In genomic region chr6:31592128-31592527, GRCm38 (mm10) we compare ENCODE assay signal across 13 mouse cellular contexts. TPM values are rescaled to one million over a fixed set of nuclear protein-coding genes. Genes with fewer than 3 reads are reported as not detected.
DNase-seq lines count a peak whose midpoint lies in the region; ATAC-seq and TF ChIP-seq lines count a peak whose summit lies in the region.
"Had no signal": no experiment of that assay in that cellular context is flagged by ENCODE, and none has a peak within 500 bp of the region (broad histone marks: within the 10 kb centered on the region; RNA-seq: fewer than 3 reads in every experiment).

No protein-coding gene starts in this region.

- no peak for TF ChIP-seq POLR2A in kidney, adult 2 months (IDR thresholded peaks at IDR 0.05; ENCODE audit: low read depth, low read length)

- 84% methylated on average over 2 of the region's 2 CpGs for WGBS in forebrain, embryonic 10.5 days
- 82% methylated on average over 2 of the region's 2 CpGs for whole genome bisulfite sequencing in forebrain, embryonic 14.5 days
- WGBS in kidney, adult 2 months: 76% methylated on average over 2 of the region's 2 CpGs
- 6% methylated on average over 2 of the region's 2 CpGs for WGBS in liver, embryonic 14.5 days (ENCODE audit: insufficient replicate concordance)
- WGBS in neural tube, embryonic 15.5 days: 89% methylated on average over 2 of the region's 2 CpGs

- ATAC-seq in forebrain, embryonic 14.5 days: no peak
- ATAC-seq in G1E (ENCODE audit: extremely low read depth, insufficient number of reproducible peaks, low FRiP score, poor library complexity, severe bottlenecking): peak; percentile 30; the same call in 1 of the 2 replicates
- ATAC-seq in liver, embryonic 14.5 days (ENCODE audit: insufficient read depth): peak; percentile 67
- no peak for ATAC-seq in neural tube, embryonic 15.5 days (ENCODE audit: low FRiP score)

- TF ChIP-seq EP300 in liver, embryonic 14.5 days (IDR thresholded peaks at IDR 0.05; ENCODE audit: low read depth): peak; percentile 77

- peaks cover 30% of the 10 kb centered on the region for H3K4me1 ChIP-seq in forebrain, embryonic 10.5 days
- H3K4me1 ChIP-seq in forebrain, embryonic 14.5 days (ENCODE audit: control insufficient read depth, insufficient read depth, low read length): peaks cover 10% of the 10 kb centered on the region
- H3K4me1 ChIP-seq in kidney, adult 2 months (ENCODE audit: control insufficient read depth, insufficient read depth, low read length): peaks cover 5% of the 10 kb centered on the region
- peaks cover 87% of the 10 kb centered on the region for H3K4me1 ChIP-seq in G1E (ENCODE audit: insufficient read depth, low read depth, low read length)
- peaks cover 65 to 66% of the 10 kb centered on the region in 2 experiments for H3K4me1 ChIP-seq in liver, embryonic 14.5 days (replicated peaks; ENCODE audit: control insufficient read depth in 2 of 2, insufficient read depth in 2 of 2, low read length in 1 of 2)
- peaks cover 11% of the 10 kb centered on the region for H3K4me1 ChIP-seq in neural tube, embryonic 15.5 days

- H3K9ac ChIP-seq in forebrain, embryonic 14.5 days (ENCODE audit: low read length): no peak overlapping the region
- peak overlapping the region; percentile 57 for H3K9ac ChIP-seq in liver, embryonic 14.5 days (replicated peaks)
- H3K9ac ChIP-seq in neural tube, embryonic 15.5 days (replicated peaks): no peak overlapping the region
- H3K9ac ChIP-seq: limb, embryonic 15.5 days had no signal

- no peaks in the 10 kb centered on the region for H3K27me3 ChIP-seq in forebrain, embryonic 10.5 days (ENCODE audit: poor library complexity, severe bottlenecking)
- H3K27me3 ChIP-seq in forebrain, embryonic 14.5 days (replicated peaks; ENCODE audit: control insufficient read depth, insufficient read depth, low read length): no peaks in the 10 kb centered on the region
- H3K27me3 ChIP-seq in kidney, adult 2 months (replicated peaks; ENCODE audit: control insufficient read depth, insufficient read depth, low read length): no peaks in the 10 kb centered on the region
- no peaks in the 10 kb centered on the region for H3K27me3 ChIP-seq in G1E (ENCODE audit: insufficient read depth, low read length)
- no peaks in the 10 kb centered on the region for H3K27me3 ChIP-seq in liver, embryonic 14.5 days (ENCODE audit: control insufficient read depth, insufficient read depth, low read length)
- H3K27me3 ChIP-seq in neural tube, embryonic 15.5 days (replicated peaks): no peaks in the 10 kb centered on the region
- H3K27me3 ChIP-seq: limb, embryonic 15.5 days had no signal

- H3K4me2 ChIP-seq in forebrain, embryonic 14.5 days (ENCODE audit: low read length): no peak overlapping the region
- peak overlapping the region; percentile 57 for H3K4me2 ChIP-seq in liver, embryonic 14.5 days (ENCODE audit: low read depth)
- no peak overlapping the region for H3K4me2 ChIP-seq in neural tube, embryonic 15.5 days
- H3K4me2 ChIP-seq: limb, embryonic 15.5 days had no signal

- DNase-seq in forebrain, embryonic 10.5 days (ENCODE audit: extremely low spot score, low spot score): no peak
- DNase-seq in forebrain, embryonic 14.5 days (ENCODE audit: low spot score): no peak
- no peak for DNase-seq in kidney, adult 2 months
- no peak for DNase-seq in kidney, postnatal 10 days
- DNase-seq in G1E (ENCODE audit: low spot score): no peak
- peak in 1 of 3 experiments; percentile 76 for DNase-seq in liver, embryonic 14.5 days (ENCODE audit: low read depth in 3 of 3, low spot score in 3 of 3)
- no peak for DNase-seq in cerebellum, postnatal 4 days (ENCODE audit: low spot score in 2 of 2)
- DNase-seq: cerebellum, adult 2 months; embryo, embryonic 11 days; midbrain, embryonic 14.5 days had no signal

- H3K4me3 ChIP-seq in forebrain, embryonic 10.5 days: no peak overlapping the region
- H3K4me3 ChIP-seq in forebrain, embryonic 14.5 days (ENCODE audit: low read depth, low read length): no peak overlapping the region
- no peak overlapping the region for H3K4me3 ChIP-seq in kidney, adult 2 months (ENCODE audit: insufficient read depth, low read depth, low read length)
- no peak overlapping the region; the same call in 1 of the 2 replicates for H3K4me3 ChIP-seq in G1E (ENCODE audit: low read depth, low read length)
- H3K4me3 ChIP-seq in liver, embryonic 14.5 days (ENCODE audit: insufficient read depth in 1 of 2, low read depth in 2 of 2, low read length in 2 of 2): no peak overlapping the region
- H3K4me3 ChIP-seq in neural tube, embryonic 15.5 days (replicated peaks): no peak overlapping the region
- H3K4me3 ChIP-seq: layer of hippocampus, adult 2 months; limb, embryonic 15.5 days had no signal

- no peak for TF ChIP-seq CTCF in kidney, adult 2 months (conservative IDR thresholded peaks at IDR 0.05; ENCODE audit: insufficient read depth, insufficient read length, low read depth, low read length)
- TF ChIP-seq CTCF in G1E (IDR thresholded peaks at IDR 0.05; ENCODE audit: low read depth, low read length): no peak
- TF ChIP-seq CTCF in liver, embryonic 14.5 days (IDR thresholded peaks at IDR 0.05; ENCODE audit: low read depth): no peak

- H3K27ac ChIP-seq in forebrain, embryonic 10.5 days: peak overlapping the region; percentile 31; the same call in 1 of the 2 replicates
- H3K27ac ChIP-seq in forebrain, embryonic 14.5 days (ENCODE audit: low read depth, low read length): no peak overlapping the region
- H3K27ac ChIP-seq in kidney, adult 2 months (ENCODE audit: insufficient read depth, low read depth, low read length): peak overlapping the region; percentile 86
- peak overlapping the region; percentile 89 for H3K27ac ChIP-seq in liver, embryonic 14.5 days
- no peak overlapping the region for H3K27ac ChIP-seq in neural tube, embryonic 15.5 days (replicated peaks)
- H3K27ac ChIP-seq: limb, embryonic 15.5 days had no signal

- H3K9me3 ChIP-seq in forebrain, embryonic 10.5 days: no peaks in the 10 kb centered on the region
- no peaks in the 10 kb centered on the region for H3K9me3 ChIP-seq in forebrain, embryonic 14.5 days (replicated peaks; ENCODE audit: control insufficient read depth, low read length)
- H3K9me3 ChIP-seq in G1E (replicated peaks): no peaks in the 10 kb centered on the region
- H3K9me3 ChIP-seq in liver, embryonic 14.5 days (ENCODE audit: control insufficient read depth, low read length): no peaks in the 10 kb centered on the region
- H3K9me3 ChIP-seq in neural tube, embryonic 15.5 days (replicated peaks): no peaks in the 10 kb centered on the region
- H3K9me3 ChIP-seq: limb, embryonic 15.5 days had no signal

- H3K36me3 ChIP-seq in forebrain, embryonic 10.5 days (replicated peaks): no peaks in the 10 kb centered on the region
- no peaks in the 10 kb centered on the region for H3K36me3 ChIP-seq in forebrain, embryonic 14.5 days (ENCODE audit: control insufficient read depth, insufficient read depth, low read length)
- H3K36me3 ChIP-seq in kidney, adult 2 months (ENCODE audit: control insufficient read depth, insufficient read depth, low read length): no peaks in the 10 kb centered on the region
- H3K36me3 ChIP-seq in G1E (replicated peaks): no peaks in the 10 kb centered on the region
- H3K36me3 ChIP-seq in liver, embryonic 14.5 days (replicated peaks; ENCODE audit: control insufficient read depth, insufficient read depth, low read depth): no peaks in the 10 kb centered on the region
- H3K36me3 ChIP-seq in neural tube, embryonic 15.5 days: no peaks in the 10 kb centered on the region
- H3K36me3 ChIP-seq: limb, embryonic 15.5 days had no signal

RNA-seq across cellular contexts. Expression of gene Podxl, which starts 28.3 kb away (rescaled TPM):
- 17.2 and 20.6 TPM in 2 replicates for polyA plus RNA-seq in forebrain, embryonic 10.5 days (2016; fragmentation: Nextera tagmentation; extraction: Ambion mirVana)
- polyA plus RNA-seq in forebrain, embryonic 14.5 days (2014; fragmentation: Nextera tagmentation; extraction: Ambion mirVana): 9.3 and 10.7 TPM in 2 replicates
- 137 and 149 TPM in 2 replicates for polyA plus RNA-seq in kidney, adult 2 months (2012; rRNA removed)
- total RNA-seq in G1E (2014; fragmentation: Nextera tagmentation) (45.3 and 59.2 TPM in 2 replicates), G1E (2017) (42.3 and 46.1 TPM in 2 replicates)
- polyA plus RNA-seq in G1E (2012): 49.7 and 61.2 TPM in 2 replicates
- polyA plus RNA-seq in liver, embryonic 14.5 days (2012; rRNA removed): 8.1 and 8.2 TPM in 2 replicates
- 5.0 and 6.0 TPM in 2 replicates for polyA plus RNA-seq in liver, embryonic 14.5 days (2014; fragmentation: Nextera tagmentation; extraction: Ambion mirVana)
- 9.2 and 13.1 TPM in 2 replicates for polyA plus RNA-seq in neural tube, embryonic 15.5 days (2015; fragmentation: Nextera tagmentation; extraction: Ambion mirVana)

Comparison
In these comparisons a context has a peak if more than half of its experiments do, and no peak if none do; other contexts are left out.
1. H3K27ac ChIP-seq: peak in forebrain, embryonic 10.5 days (single experiment), kidney, adult 2 months (single experiment) and liver, embryonic 14.5 days (single experiment); none in forebrain, embryonic 14.5 days (single experiment) and neural tube, embryonic 15.5 days (single experiment).
2. ATAC-seq: peak in G1E (single experiment) and liver, embryonic 14.5 days (single experiment); none in forebrain, embryonic 14.5 days (single experiment) and neural tube, embryonic 15.5 days (single experiment).